Mouse (Mus musculus): ENCODE data around the gene Mybpc1. TPM values are rescaled to one million over a fixed set of nuclear protein-coding genes. Genes with fewer than 3 reads are reported as not detected.

The Mybpc1 gene
- polyA plus RNA-seq, 1 experiment = not detected

DNA sequence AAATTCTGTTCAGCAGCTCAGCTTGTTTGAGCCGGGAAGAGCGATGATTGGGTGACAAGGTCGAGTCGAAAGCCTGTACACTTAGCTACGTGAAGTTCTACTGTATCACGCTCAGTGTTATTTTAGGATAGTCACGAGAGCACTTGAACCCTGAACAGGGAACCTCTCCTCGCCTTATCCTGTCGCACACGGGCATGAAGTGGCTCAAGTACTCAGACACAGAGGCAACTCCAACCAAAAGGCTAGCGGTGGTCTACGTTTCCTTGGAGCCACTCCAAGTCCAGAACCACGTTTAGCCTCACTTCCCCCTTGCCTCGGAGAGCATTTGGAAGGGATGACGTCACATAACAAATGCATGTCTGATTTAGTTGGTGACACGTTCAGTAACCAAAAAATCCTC, 17.7 kb upstream of the Mybpc1 start:
- WGBS = 80% methylated on average over 16 of the region's 16 CpGs
- H3K4me1 ChIP-seq (ENCODE audit: control insufficient read depth, insufficient read depth, insufficient read length, low read length) = no peaks in the 10 kb centered on the region
- no peak overlapping the region for H3K27ac ChIP-seq (ENCODE audit: insufficient read depth, low read depth, low read length)
- H3K27me3 ChIP-seq (ENCODE audit: control insufficient read depth, insufficient read depth, low read length) = no peaks in the 10 kb centered on the region
- no peak overlapping the region for H3K4me3 ChIP-seq (ENCODE audit: low read depth, low read length)
- TF ChIP-seq CTCF (IDR thresholded peaks at IDR 0.05; ENCODE audit: extremely low read depth, insufficient read length, insufficient replicate concordance, low read depth, low read length) (no peak), POLR2A (IDR thresholded peaks at IDR 0.05; ENCODE audit: low read depth, low read length) (no peak)
- H3K36me3 ChIP-seq (ENCODE audit: control insufficient read depth, insufficient read depth, low read length) = no peaks in the 10 kb centered on the region

DNA sequence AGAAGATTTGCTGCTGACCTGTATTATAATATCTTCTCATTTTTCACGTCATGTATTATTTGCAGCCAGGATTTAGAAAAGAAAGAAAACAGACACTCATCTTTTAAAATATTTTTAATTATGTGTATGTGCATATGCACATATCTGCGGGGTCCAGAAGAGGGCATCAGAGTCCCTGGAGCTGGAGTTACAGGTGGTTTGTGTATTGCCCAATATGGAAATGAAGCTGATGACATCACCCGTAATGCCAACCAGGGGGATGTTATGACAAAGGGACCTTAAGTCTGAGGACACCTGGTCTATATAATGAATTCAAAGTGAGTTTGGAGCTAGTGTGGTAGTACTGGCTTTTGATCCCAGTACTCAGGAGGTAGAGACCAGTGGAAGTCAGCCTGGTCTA, 15.9 kb upstream of the Mybpc1 start:
- no peaks in the 10 kb centered on the region for H3K27me3 ChIP-seq (ENCODE audit: control insufficient read depth, insufficient read depth, low read length)

DNA sequence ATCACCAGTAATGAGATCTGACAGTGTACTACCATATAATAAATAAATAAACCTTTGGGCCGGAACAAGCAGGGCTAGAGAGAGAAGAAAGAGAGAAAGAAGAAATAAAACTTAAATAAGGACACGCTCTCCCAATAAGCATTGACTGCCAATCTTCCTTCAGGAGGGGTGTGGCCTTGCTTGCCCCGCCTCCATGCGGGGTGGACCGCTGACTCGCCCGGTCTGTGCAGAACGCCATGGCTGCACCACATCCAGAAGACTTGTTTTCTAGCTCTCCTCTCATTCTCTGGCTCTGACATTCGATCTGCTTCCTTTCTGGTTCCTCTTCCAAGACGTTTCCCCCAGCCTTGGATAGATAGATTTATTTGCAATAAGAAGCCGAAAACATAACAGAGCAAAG, 8.1 kb upstream of the Mybpc1 start:
- 86% methylated on average over 11 of the region's 11 CpGs for WGBS
- TF ChIP-seq CTCF (IDR thresholded peaks at IDR 0.05; ENCODE audit: extremely low read depth, insufficient read length, insufficient replicate concordance, low read depth, low read length) = no peak
- no peak for TF ChIP-seq POLR2A (IDR thresholded peaks at IDR 0.05; ENCODE audit: low read depth, low read length)
- no peaks in the 10 kb centered on the region for H3K27me3 ChIP-seq (ENCODE audit: control insufficient read depth, insufficient read depth, low read length)
- no peaks in the 10 kb centered on the region for H3K36me3 ChIP-seq (ENCODE audit: control insufficient read depth, insufficient read depth, low read length)
- no peak overlapping the region for H3K27ac ChIP-seq (ENCODE audit: insufficient read depth, low read depth, low read length)
- H3K4me3 ChIP-seq (ENCODE audit: low read depth, low read length) = no peak overlapping the region
- H3K4me1 ChIP-seq (ENCODE audit: control insufficient read depth, insufficient read depth, insufficient read length, low read length) = no peaks in the 10 kb centered on the region

More for the DNA sequence above, 15.9 kb upstream of the Mybpc1 start:
- Histone ChIP-seq H3K27ac (ENCODE audit: insufficient read depth, low read depth, low read length) (no peak overlapping the region), H3K36me3 (ENCODE audit: control insufficient read depth, insufficient read depth, low read length) (no peaks in the 10 kb centered on the region), H3K4me1 (ENCODE audit: control insufficient read depth, insufficient read depth, insufficient read length, low read length) (no peaks in the 10 kb centered on the region), H3K4me3 (ENCODE audit: low read depth, low read length) (no peak overlapping the region)
- TF ChIP-seq CTCF (IDR thresholded peaks at IDR 0.05; ENCODE audit: extremely low read depth, insufficient read length, insufficient replicate concordance, low read depth, low read length) (no peak), POLR2A (IDR thresholded peaks at IDR 0.05; ENCODE audit: low read depth, low read length) (no peak)
- 88% methylated on average over 3 of the region's 3 CpGs for WGBS

DNA sequence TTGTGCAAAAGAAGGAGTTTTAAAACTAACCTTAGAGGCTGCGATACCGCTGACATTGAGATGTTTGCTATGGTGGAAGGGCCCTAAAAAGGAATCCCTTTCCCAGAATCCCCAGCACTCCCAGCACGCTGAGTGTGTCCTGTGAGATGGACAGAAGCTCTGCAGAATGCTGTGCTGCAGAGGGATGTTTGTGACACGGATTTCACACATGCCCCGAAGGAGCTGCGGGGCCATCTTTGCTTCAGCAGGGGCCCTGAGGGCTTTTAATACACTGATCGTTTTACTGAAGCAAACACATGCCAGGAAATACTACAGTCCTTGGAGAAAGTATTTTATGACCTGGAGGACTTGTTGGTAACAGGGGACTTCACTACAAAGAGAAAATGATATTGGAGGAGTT, 1.7 kb upstream of the Mybpc1 start:
- Histone ChIP-seq H3K4me3 (ENCODE audit: low read depth, low read length) (no peak overlapping the region), H3K36me3 (ENCODE audit: control insufficient read depth, insufficient read depth, low read length) (no peaks in the 10 kb centered on the region), H3K4me1 (ENCODE audit: control insufficient read depth, insufficient read depth, insufficient read length, low read length) (no peaks in the 10 kb centered on the region), H3K27me3 (ENCODE audit: control insufficient read depth, insufficient read depth, low read length) (no peaks in the 10 kb centered on the region; the same call in 1 of the 2 replicates), H3K27ac (ENCODE audit: insufficient read depth, low read depth, low read length) (no peak overlapping the region)
- TF ChIP-seq CTCF (IDR thresholded peaks at IDR 0.05; ENCODE audit: extremely low read depth, insufficient read length, insufficient replicate concordance, low read depth, low read length) = no peak
- TF ChIP-seq POLR2A (IDR thresholded peaks at IDR 0.05; ENCODE audit: low read depth, low read length) = no peak
- WGBS = 73% methylated on average over 7 of the region's 7 CpGs

DNA sequence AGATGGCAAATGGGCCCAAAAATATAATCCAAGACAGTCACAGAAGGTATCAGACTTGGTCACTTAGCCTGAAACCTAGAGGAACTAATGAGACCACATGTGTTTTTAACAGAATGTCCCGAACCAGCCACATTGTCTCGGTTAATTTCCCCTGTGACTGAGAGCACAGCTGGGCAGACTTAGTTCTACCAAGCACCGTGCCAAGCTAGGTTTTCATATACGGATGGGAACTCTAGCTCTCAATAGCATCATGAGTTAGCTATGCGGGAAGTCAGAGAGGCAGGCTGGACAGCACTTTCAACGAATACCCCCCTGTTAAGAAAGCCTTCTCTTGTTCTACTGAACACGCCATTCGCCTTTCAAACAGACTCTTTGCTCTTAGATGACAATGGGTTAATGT, 1.1 kb upstream of the Mybpc1 start:
- no peak for TF ChIP-seq CTCF (IDR thresholded peaks at IDR 0.05; ENCODE audit: extremely low read depth, insufficient read length, insufficient replicate concordance, low read depth, low read length)
- no peak for TF ChIP-seq POLR2A (IDR thresholded peaks at IDR 0.05; ENCODE audit: low read depth, low read length)
- H3K4me3 ChIP-seq (ENCODE audit: low read depth, low read length) = no peak overlapping the region
- H3K4me1 ChIP-seq (ENCODE audit: control insufficient read depth, insufficient read depth, insufficient read length, low read length) = no peaks in the 10 kb centered on the region
- H3K27me3 ChIP-seq (ENCODE audit: control insufficient read depth, insufficient read depth, low read length) = no peaks in the 10 kb centered on the region; the same call in 1 of the 2 replicates
- no peaks in the 10 kb centered on the region for H3K36me3 ChIP-seq (ENCODE audit: control insufficient read depth, insufficient read depth, low read length)
- no peak overlapping the region for H3K27ac ChIP-seq (ENCODE audit: insufficient read depth, low read depth, low read length)
- 90% methylated on average over 8 of the region's 8 CpGs for WGBS

DNA sequence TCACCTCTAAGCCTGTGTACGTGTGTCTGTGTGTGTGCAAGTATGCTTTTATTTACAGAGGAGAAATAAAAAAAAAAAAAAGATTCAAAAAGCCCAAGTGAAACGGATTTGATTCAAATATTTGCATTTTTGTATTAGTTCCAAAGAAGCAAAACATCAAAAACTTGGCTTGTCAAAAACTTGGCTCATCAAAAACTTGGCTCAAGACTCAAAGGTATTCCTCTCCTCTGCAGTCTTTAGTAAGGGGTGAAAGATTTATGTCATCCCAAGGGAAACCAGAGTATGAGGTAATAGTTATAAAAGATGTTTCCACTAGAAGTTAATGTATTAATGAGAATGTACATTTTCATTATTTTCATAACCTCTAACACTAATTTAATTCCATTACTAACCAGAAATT, 1.2 kb downstream of the Mybpc1 start:
- Histone ChIP-seq H3K4me1 (ENCODE audit: control insufficient read depth, insufficient read depth, insufficient read length, low read length) (no peaks in the 10 kb centered on the region), H3K27ac (ENCODE audit: insufficient read depth, low read depth, low read length) (no peak overlapping the region)
- TF ChIP-seq POLR2A (IDR thresholded peaks at IDR 0.05; ENCODE audit: low read depth, low read length) (no peak), CTCF (IDR thresholded peaks at IDR 0.05; ENCODE audit: extremely low read depth, insufficient read length, insufficient replicate concordance, low read depth, low read length) (no peak)

DNA sequence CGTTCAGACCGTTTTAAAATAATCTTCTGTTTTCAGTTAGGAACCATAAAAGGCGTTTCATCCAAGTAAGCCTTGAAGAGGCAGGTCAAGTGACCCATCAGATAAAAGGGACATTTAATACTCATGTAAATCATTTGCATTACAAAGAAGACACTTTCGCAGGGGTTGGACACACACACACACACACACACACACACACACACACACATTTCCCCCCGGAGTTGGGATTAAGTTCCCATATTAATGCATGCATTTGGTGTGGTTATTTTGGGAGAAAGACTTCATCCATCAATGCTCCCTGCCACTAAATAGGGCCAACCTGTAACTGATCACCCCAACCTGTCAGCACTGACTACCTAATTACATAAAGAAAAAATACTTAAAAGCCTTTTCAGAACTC, 1.7 kb downstream of the Mybpc1 start:
- WGBS = 67% methylated on average over 5 of the region's 5 CpGs
- no peaks in the 10 kb centered on the region; the same call in 1 of the 2 replicates for H3K27me3 ChIP-seq (ENCODE audit: control insufficient read depth, insufficient read depth, low read length)
- no peaks in the 10 kb centered on the region for H3K36me3 ChIP-seq (ENCODE audit: control insufficient read depth, insufficient read depth, low read length)
- H3K27ac ChIP-seq (ENCODE audit: insufficient read depth, low read depth, low read length) = no peak overlapping the region
- no peaks in the 10 kb centered on the region for H3K4me1 ChIP-seq (ENCODE audit: control insufficient read depth, insufficient read depth, insufficient read length, low read length)
- TF ChIP-seq POLR2A (IDR thresholded peaks at IDR 0.05; ENCODE audit: low read depth, low read length) (no peak), CTCF (IDR thresholded peaks at IDR 0.05; ENCODE audit: extremely low read depth, insufficient read length, insufficient replicate concordance, low read depth, low read length) (no peak)
- H3K4me3 ChIP-seq (ENCODE audit: low read depth, low read length) = no peak overlapping the region

More for the DNA sequence above, 1.2 kb downstream of the Mybpc1 start:
- no peak overlapping the region for H3K4me3 ChIP-seq (ENCODE audit: low read depth, low read length)
- no peaks in the 10 kb centered on the region; the same call in 1 of the 2 replicates for H3K27me3 ChIP-seq (ENCODE audit: control insufficient read depth, insufficient read depth, low read length)
- WGBS = 45% methylated on average over 2 of the region's 2 CpGs
- H3K36me3 ChIP-seq (ENCODE audit: control insufficient read depth, insufficient read depth, low read length) = no peaks in the 10 kb centered on the region

All from small intestine, adult 2 months (tissue).